Mouse (Mus musculus): Measurements from ENCODE around the gene Rer1.

- TF ChIP-seq CTCF (IDR thresholded peaks at IDR 0.05; ENCODE audit: low read depth) (no peak), EP300 (IDR thresholded peaks at IDR 0.05; ENCODE audit: low read depth) (no peak)
Measured at GRCm38 (mm10) chr4:155070199-155070598, 16.0 kb downstream of the Rer1 start.

Measured in heart, postnatal 0 days (tissue).